Mouse (Mus musculus) heart, adult 2 months (tissue): ENCODE measurements around the gene Ttc12. TPM values are rescaled to one million over a fixed set of nuclear protein-coding genes. Genes with fewer than 3 reads are reported as not detected.

Experiments
- DNase-seq, 2 experiments: peaks; one replicate each; pipeline ENCODE4 v3.0.0; 2021
- H3K27ac ChIP-seq: fragments of 200-600 bp; 2 replicates; pipeline ENCODE4 v1.8.1; 2022
- H3K27me3 ChIP-seq: fragments of 200-500 bp; 2 replicates; pipeline ENCODE4 v1.6.1; 2012; ENCODE audit warnings: mild to moderate bottlenecking, low read length, inconsistent platforms, mixed read lengths; ENCODE audit not compliant: control insufficient read depth, insufficient read depth
- H3K36me3 ChIP-seq: fragments of 200-500 bp; 2 replicates; pipeline ENCODE4 v1.6.1; 2012; ENCODE audit warnings: low read length, inconsistent platforms; ENCODE audit not compliant: control insufficient read depth, insufficient read depth
- H3K4me1 ChIP-seq: fragments of 200-500 bp; 2 replicates; pipeline ENCODE4 v1.6.1; 2011; ENCODE audit warnings: low read length; ENCODE audit not compliant: control insufficient read depth, insufficient read depth
- H3K4me3 ChIP-seq: fragments of 200-600 bp; 2 replicates; pipeline ENCODE4 v1.8.1; 2022
- H3K79me2 ChIP-seq: fragments of 200-500 bp; replicated peaks from 2 replicates; pipeline ENCODE4 v1.6.1; 2012; ENCODE audit warnings: mild to moderate bottlenecking, inconsistent platforms, low read length, moderate library complexity, mixed read lengths; ENCODE audit not compliant: control insufficient read depth, insufficient read depth
- H3K9ac ChIP-seq: fragments of 200-500 bp; 2 replicates; pipeline ENCODE4 v1.6.1; 2012; ENCODE audit warnings: low read depth, mild to moderate bottlenecking, control low read depth, inconsistent platforms, low read length, mixed read lengths
- CTCF ChIP-seq: fragments of 200-600 bp; IDR thresholded peaks from 2 replicates; pipeline ENCODE4 v1.8.1; 2022; ENCODE audit warnings: antibody characterized with exemption, mild to moderate bottlenecking, moderate library complexity
- EP300 ChIP-seq: fragments of 200-500 bp; IDR thresholded peaks from 2 replicates; pipeline ENCODE4 v1.6.1; 2011; ENCODE audit warnings: low read depth, low read length, control low read depth; ENCODE audit not compliant: insufficient read depth
- POLR2A ChIP-seq: fragments of 200-500 bp; IDR thresholded peaks from 2 replicates; pipeline ENCODE4 v1.6.1; 2011; ENCODE audit warnings: mild to moderate bottlenecking, low read depth, low read length, control low read depth; ENCODE audit not compliant: insufficient read depth
- WGBS: fragments of 180-500 bp; shearing (Covaris S2); methylation state at CpG from one replicate; pipeline ENCODE4 v1.1.7; 2018; 5-methylcytosine and 5-hydroxymethylcytosine counted together
- intact Hi-C: fragments of 180-260 bp; cut with DNase I; formaldehyde crosslinking; loops from one replicate; pipeline ENCODE4 v1.15.1; 2025
- polyA plus RNA-seq: library from polyadenylated mRNA; depleted of rRNA; stranded (reverse); fragments of >200 nt; gene quantifications from 2 replicates; pipeline ENCODE4 v1.2.3, GENCODE M21; 2012
- total RNA-seq, 2 experiments: library from RNA; stranded (reverse); gene quantifications; 2 replicates each; pipeline ENCODE4 v1.2.3; 2021

Ttc12 gene
- total and polyA plus RNA-seq, 3 experiments: 8.9 to 10.6 (median 9.5) TPM

DNA sequence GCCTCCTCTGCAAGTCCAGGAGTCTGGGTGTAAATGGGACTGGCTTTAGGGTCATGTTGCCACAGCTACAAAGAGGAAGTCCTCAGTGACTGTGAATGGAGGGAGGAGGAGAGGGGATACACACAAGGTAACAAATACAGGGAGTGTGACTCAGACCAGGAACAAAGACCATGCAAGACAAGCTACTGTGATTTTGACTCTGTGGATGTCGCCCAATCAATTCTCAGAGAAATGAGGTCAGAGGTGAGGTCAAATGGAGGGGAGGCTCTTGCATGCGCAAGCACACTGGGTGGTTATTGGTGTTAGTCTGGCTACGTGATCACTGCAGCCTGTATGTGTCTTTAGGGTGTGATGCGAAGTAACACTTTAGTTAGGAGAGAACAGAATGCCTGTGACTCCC is 44.7 kb upstream of the Ttc12 start:
- H3K4me3 ChIP-seq: no peak overlapping the region
- H3K79me2 ChIP-seq: no peaks in the 10 kb centered on the region
- no peaks in the 10 kb centered on the region for H3K36me3 ChIP-seq
- no peak for DNase-seq
- intact Hi-C loops: loop anchor here (5.0 kb wide), 1 partner anchor 77 kb away; no protein-coding TSS in a partner anchor
- WGBS: 78% methylated on average over 4 of the region's 4 CpGs
- H3K9ac ChIP-seq: no peak overlapping the region
- TF ChIP-seq CTCF: no peak
- TF ChIP-seq EP300: no peak
- no peak for TF ChIP-seq POLR2A
- H3K27me3 ChIP-seq: no peaks in the 10 kb centered on the region
- no peak overlapping the region for H3K27ac ChIP-seq
- no peaks in the 10 kb centered on the region for H3K4me1 ChIP-seq

DNA sequence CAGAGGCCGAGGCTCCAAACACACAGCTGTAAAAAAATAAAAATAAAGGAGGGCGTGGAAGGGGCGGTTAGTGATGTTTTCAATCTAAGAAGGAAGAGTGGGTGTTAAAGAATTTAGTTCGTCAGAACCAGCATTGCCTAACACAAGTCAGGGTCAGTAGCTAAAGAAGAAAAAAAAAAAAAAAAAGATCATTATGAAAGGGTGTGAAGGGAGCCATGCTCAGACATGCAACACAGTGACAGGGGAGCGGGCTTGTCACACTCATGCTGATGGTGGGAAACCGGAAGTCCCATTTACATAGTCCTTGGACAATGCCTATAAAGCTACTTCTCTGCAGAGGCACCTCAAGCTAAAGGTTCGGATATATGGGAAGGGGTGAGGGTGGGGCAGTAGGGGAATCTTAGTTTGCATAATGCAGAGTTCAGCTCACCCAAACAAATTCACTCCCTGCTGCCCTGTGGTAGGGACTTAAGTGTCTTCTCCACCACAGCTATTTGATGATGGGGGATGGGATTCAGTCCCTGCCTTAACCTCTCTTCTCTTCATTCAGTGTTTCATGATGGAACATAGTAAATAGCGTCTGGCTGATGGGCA is 43.4 kb upstream of the Ttc12 start:
- H3K79me2 ChIP-seq: no peaks in the 10 kb centered on the region
- H3K9ac ChIP-seq: no peak overlapping the region
- H3K4me1 ChIP-seq: no peaks in the 10 kb centered on the region
- H3K27ac ChIP-seq: no peak overlapping the region
- H3K36me3 ChIP-seq: no peaks in the 10 kb centered on the region
- H3K4me3 ChIP-seq: no peak overlapping the region
- 81% methylated on average over 8 of the region's 8 CpGs for WGBS
- intact Hi-C loops: no loop called here
- TF ChIP-seq CTCF: no peak
- DNase-seq: no peak
- no peaks in the 10 kb centered on the region for H3K27me3 ChIP-seq

DNA sequence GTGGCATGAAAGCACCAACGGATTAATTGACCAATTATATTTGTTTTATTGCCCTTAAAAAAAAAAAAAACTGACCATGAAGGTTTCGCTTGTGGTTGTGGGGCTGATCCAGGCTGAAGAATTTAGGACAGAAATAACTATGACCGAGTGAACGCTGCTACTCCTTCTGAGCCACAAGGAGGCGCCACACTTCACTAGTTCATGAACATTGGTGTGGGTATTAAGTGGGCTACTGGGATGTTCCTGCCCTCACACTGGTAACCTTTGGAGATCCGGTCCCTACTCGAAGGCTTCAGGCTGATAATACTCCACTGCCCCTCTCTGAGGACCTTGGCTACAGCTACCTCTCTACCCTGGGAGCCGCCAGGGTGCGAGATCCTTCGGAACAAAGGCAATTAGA is 42.9 kb upstream of the Ttc12 start:
- Histone ChIP-seq H3K4me3 (no peak overlapping the region), H3K36me3 (no peaks in the 10 kb centered on the region), H3K79me2 (no peaks in the 10 kb centered on the region), H3K9ac (no peak overlapping the region), H3K27ac (no peak overlapping the region), H3K4me1 (no peaks in the 10 kb centered on the region), H3K27me3 (no peaks in the 10 kb centered on the region)
- intact Hi-C loops: no loop called here
- no peak for TF ChIP-seq EP300
- TF ChIP-seq CTCF: peak; percentile 54
- no peak for TF ChIP-seq POLR2A
- no peak for DNase-seq
- WGBS: 70% methylated on average over 10 of the region's 10 CpGs

DNA sequence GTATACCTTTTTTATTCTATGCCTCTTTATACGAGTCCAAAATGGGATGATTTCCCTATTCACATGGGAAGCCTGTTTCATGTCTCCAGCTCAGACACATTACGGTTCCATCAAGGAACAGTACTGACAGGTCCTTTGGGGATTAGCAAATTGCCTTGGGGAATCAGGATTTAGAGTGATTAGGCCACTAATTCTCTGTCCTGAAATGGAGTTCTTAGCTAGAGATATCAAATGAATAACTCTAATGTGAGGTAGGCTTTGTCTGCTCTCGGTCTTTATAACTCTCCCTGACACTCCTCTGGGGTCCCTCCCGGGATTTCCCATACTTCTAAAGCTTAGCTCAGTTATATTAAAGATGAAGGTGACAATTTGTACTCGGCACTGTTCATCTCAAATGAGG is 42.0 kb upstream of the Ttc12 start:
- no peak for DNase-seq
- WGBS: 86% methylated on average over 5 of the region's 5 CpGs
- intact Hi-C loops: no loop called here
- no peaks in the 10 kb centered on the region for H3K27me3 ChIP-seq
- no peak overlapping the region for H3K27ac ChIP-seq
- no peaks in the 10 kb centered on the region for H3K79me2 ChIP-seq
- no peaks in the 10 kb centered on the region for H3K36me3 ChIP-seq
- H3K4me1 ChIP-seq: no peaks in the 10 kb centered on the region
- no peak overlapping the region for H3K4me3 ChIP-seq
- no peak overlapping the region for H3K9ac ChIP-seq
- TF ChIP-seq CTCF (no peak), POLR2A (no peak), EP300 (no peak)

GRCm38 (mm10) chr9:49527340-49527739 is 41.3 kb upstream of the Ttc12 start:
- H3K4me1 ChIP-seq: no peaks in the 10 kb centered on the region
- WGBS: 68% methylated on average over 8 of the region's 8 CpGs
- intact Hi-C loops: no loop called here
- no peak overlapping the region for H3K4me3 ChIP-seq
- no peaks in the 10 kb centered on the region for H3K36me3 ChIP-seq
- no peaks in the 10 kb centered on the region for H3K27me3 ChIP-seq
- TF ChIP-seq EP300 (no peak), POLR2A (no peak), CTCF (no peak)
- no peak for DNase-seq
- no peaks in the 10 kb centered on the region for H3K79me2 ChIP-seq
- no peak overlapping the region for H3K27ac ChIP-seq
- H3K9ac ChIP-seq: no peak overlapping the region

DNA sequence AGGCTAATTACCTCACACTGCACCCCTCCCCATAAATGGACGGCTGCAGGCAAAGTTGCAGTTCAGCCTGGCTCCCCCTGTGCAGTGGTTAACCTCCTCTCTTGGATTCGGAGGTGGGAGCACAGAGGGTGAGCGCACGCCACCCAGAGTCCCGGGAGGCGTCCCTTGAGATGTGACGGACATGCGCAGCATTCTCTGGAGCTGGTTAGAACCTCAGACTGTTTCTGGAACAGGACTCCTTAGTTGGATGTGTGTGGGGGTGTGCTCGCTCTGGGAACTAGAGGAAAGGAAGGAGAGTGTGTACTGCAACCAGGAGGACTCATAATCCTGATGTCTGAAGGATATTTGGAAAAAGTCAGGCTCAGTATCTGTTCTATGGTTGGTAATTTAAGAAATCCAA is 38.7 kb upstream of the Ttc12 start:
- intact Hi-C loops: no loop called here
- DNase-seq: no peak
- Histone ChIP-seq H3K4me3 (no peak overlapping the region), H3K79me2 (no peaks in the 10 kb centered on the region), H3K36me3 (no peaks in the 10 kb centered on the region), H3K27me3 (no peaks in the 10 kb centered on the region), H3K4me1 (no peaks in the 10 kb centered on the region), H3K9ac (no peak overlapping the region), H3K27ac (no peak overlapping the region)
- 72% methylated on average over 9 of the region's 9 CpGs for WGBS
- TF ChIP-seq EP300: no peak

DNA sequence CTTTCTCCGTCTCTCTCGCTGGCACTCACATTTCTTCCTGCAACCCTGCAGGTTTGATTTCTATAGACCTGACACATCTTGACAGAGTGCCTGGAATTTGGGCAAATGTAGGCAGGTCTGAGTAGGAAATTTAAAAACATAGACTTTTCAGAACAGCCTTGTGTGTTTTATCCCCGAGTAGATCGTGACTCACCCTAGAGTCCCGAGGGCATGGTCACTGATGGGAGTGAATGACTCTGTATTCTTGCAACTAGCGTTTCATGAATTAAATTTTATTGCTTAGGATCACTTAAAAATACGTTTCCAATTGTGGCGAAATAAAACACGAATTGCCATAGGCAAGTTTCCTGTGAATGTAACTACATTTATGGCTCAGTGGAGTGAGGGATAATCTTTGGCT is 37.9 kb upstream of the Ttc12 start:
- no peak overlapping the region for H3K9ac ChIP-seq
- H3K4me3 ChIP-seq: no peak overlapping the region
- no peaks in the 10 kb centered on the region for H3K4me1 ChIP-seq
- intact Hi-C loops: no loop called here
- no peaks in the 10 kb centered on the region for H3K79me2 ChIP-seq
- DNase-seq: no peak
- no peaks in the 10 kb centered on the region for H3K27me3 ChIP-seq
- H3K27ac ChIP-seq: no peak overlapping the region
- H3K36me3 ChIP-seq: no peaks in the 10 kb centered on the region
- no peak for TF ChIP-seq EP300
- no peak for TF ChIP-seq CTCF
- no peak for TF ChIP-seq POLR2A
- 88% methylated on average over 9 of the region's 9 CpGs for WGBS
